In the genomic region with DNA sequence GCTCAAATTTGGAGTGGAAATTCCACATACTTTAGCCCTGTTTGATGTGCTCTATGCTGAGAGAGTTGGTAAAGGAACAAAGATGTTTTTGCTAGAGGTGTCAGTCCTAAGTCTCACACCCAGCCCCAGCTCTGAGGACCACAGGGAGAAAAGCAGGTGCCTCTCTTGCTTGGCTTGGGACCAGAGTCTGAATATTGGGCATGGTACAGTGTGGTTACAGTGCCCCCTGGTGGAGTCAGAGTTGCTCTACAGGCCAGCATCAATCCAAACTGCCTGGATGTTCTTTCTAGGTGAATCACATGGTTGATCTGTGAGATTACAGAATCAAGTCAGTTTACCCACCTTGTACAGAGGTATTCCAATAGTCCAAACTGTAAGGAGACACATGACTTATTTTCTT, we compare ENCODE assay signal across 7 mouse cellular contexts. TPM values are rescaled to one million over a fixed set of nuclear protein-coding genes. Genes with fewer than 3 reads are reported as not detected.
A peak's percentile ranks its signal among the peaks of the same experiment; 100 is the strongest.
DNase-seq lines count a peak whose midpoint lies in the region; ATAC-seq and TF ChIP-seq lines count a peak whose summit lies in the region.

No protein-coding gene starts in this region.

- no peaks in the 10 kb centered on the region for H3K4me1 ChIP-seq in forebrain, embryonic 15.5 days
- no peaks in the 10 kb centered on the region for H3K4me1 ChIP-seq in hindbrain, embryonic 14.5 days (replicated peaks; ENCODE audit: control insufficient read depth, insufficient read depth, low read length)
- H3K4me1 ChIP-seq in small intestine, adult 2 months (ENCODE audit: control insufficient read depth, insufficient read depth, insufficient read length, low read length), result no peaks in the 10 kb centered on the region

- DNase-seq in T-cell, adult 2 months (ENCODE audit: low spot score), result peak; percentile 79
- peak; percentile 82 for DNase-seq in cerebellum, adult 11 months
- DNase-seq in hindbrain, embryonic 14.5 days (ENCODE audit: low spot score), result peak; percentile 85
- peak; percentile 76 to 79 for DNase-seq in left cerebral cortex, adult 2 months (ENCODE audit: extremely low spot score in 1 of 2, low spot score in 2 of 2)
- DNase-seq in mesoderm, embryonic 11.5 days (ENCODE audit: low read depth, low spot score), result peak; percentile 79

- no peaks in the 10 kb centered on the region for H3K9me3 ChIP-seq in forebrain, embryonic 15.5 days
- H3K9me3 ChIP-seq in hindbrain, embryonic 14.5 days (ENCODE audit: control insufficient read depth, low read length), result no peaks in the 10 kb centered on the region

- H3K9ac ChIP-seq in forebrain, embryonic 15.5 days (replicated peaks), result no peak overlapping the region
- no peak overlapping the region for H3K9ac ChIP-seq in hindbrain, embryonic 14.5 days

- TF ChIP-seq POLR2A in small intestine, adult 2 months (IDR thresholded peaks at IDR 0.05; ENCODE audit: low read depth, low read length), result no peak

- H3K4me2 ChIP-seq in forebrain, embryonic 15.5 days (replicated peaks), result no peak overlapping the region
- H3K4me2 ChIP-seq in hindbrain, embryonic 14.5 days (replicated peaks), result no peak overlapping the region

- peak; percentile 57; the same call in 1 of the 2 replicates for ATAC-seq in forebrain, embryonic 15.5 days (replicated peaks)
- ATAC-seq in hindbrain, embryonic 14.5 days (ENCODE audit: low FRiP score), result no peak

- H3K27ac ChIP-seq in forebrain, embryonic 15.5 days (replicated peaks), result no peak overlapping the region
- H3K27ac ChIP-seq in hindbrain, embryonic 14.5 days, result no peak overlapping the region
- no peak overlapping the region for H3K27ac ChIP-seq in left cerebral cortex, adult 2 months
- no peak overlapping the region for H3K27ac ChIP-seq in small intestine, adult 2 months (ENCODE audit: insufficient read depth, low read depth, low read length)

- peak; percentile 98 for TF ChIP-seq CTCF in left cerebral cortex, adult 2 months (IDR thresholded peaks at IDR 0.05)
- TF ChIP-seq CTCF in small intestine, adult 2 months (IDR thresholded peaks at IDR 0.05; ENCODE audit: extremely low read depth, insufficient read length, insufficient replicate concordance, low read depth, low read length), result peak; percentile 90; the same call in 1 of the 2 replicates

- H3K27me3 ChIP-seq in forebrain, embryonic 15.5 days, result no peaks in the 10 kb centered on the region
- H3K27me3 ChIP-seq in hindbrain, embryonic 14.5 days (ENCODE audit: control insufficient read depth, insufficient read depth, low read length), result no peaks in the 10 kb centered on the region
- no peaks in the 10 kb centered on the region for H3K27me3 ChIP-seq in small intestine, adult 2 months (ENCODE audit: control insufficient read depth, insufficient read depth, low read length)

- H3K4me3 ChIP-seq in forebrain, embryonic 15.5 days, result no peak overlapping the region
- no peak overlapping the region for H3K4me3 ChIP-seq in hindbrain, embryonic 14.5 days (replicated peaks; ENCODE audit: low read length)
- H3K4me3 ChIP-seq in left cerebral cortex, adult 2 months, result no peak overlapping the region
- H3K4me3 ChIP-seq in small intestine, adult 2 months (ENCODE audit: low read depth, low read length), result no peak overlapping the region

- 0 out of 2 replicates have a peak, but pooled peaks cover 2% of the 10 kb centered on the region for H3K36me3 ChIP-seq in forebrain, embryonic 15.5 days
- H3K36me3 ChIP-seq in hindbrain, embryonic 14.5 days (replicated peaks; ENCODE audit: control insufficient read depth, insufficient read depth), result peaks cover 34% of the 10 kb centered on the region
- peaks cover 2% of the 10 kb centered on the region for H3K36me3 ChIP-seq in small intestine, adult 2 months (ENCODE audit: control insufficient read depth, insufficient read depth, low read length)

- intact Hi-C loops in left cerebral cortex, adult 2 months (cut with DNase I), result loop anchor here (2.0 to 5.0 kb wide), 3 partner anchors 32 to 310 kb away; partner anchors contain the start of gene Dus2

RNA-seq across cellular contexts. Expression of gene Ddx28, which starts 10.8 kb away (rescaled TPM):
- 22.4 and 23.0 TPM in 2 replicates for polyA plus RNA-seq in forebrain, embryonic 15.5 days (2015; fragmentation: Nextera tagmentation; extraction: Ambion mirVana)
- 20.3 and 22.1 TPM in 2 replicates for polyA plus RNA-seq in hindbrain, embryonic 14.5 days (2014; fragmentation: Nextera tagmentation; extraction: Ambion mirVana)
- total RNA-seq in left cerebral cortex, adult 2 months (2021), result 10 to 100 TPM; 14.1 to 14.9 TPM
- polyA plus RNA-seq in small intestine, adult 2 months (2012; rRNA removed), result 5.2 and 6.6 TPM in 2 replicates

RNA-seq across cellular contexts. Expression of gene Dpep2nb, which starts 16.7 kb away (rescaled TPM):
- polyA plus RNA-seq in forebrain, embryonic 15.5 days (2015; fragmentation: Nextera tagmentation; extraction: Ambion mirVana), result not detected in 2 replicates
- polyA plus RNA-seq in hindbrain, embryonic 14.5 days (2014; fragmentation: Nextera tagmentation; extraction: Ambion mirVana), result not detected in 2 replicates
- not detected for total RNA-seq in left cerebral cortex, adult 2 months (2021)
- not detected in 2 replicates for polyA plus RNA-seq in small intestine, adult 2 months (2012; rRNA removed)

RNA-seq across cellular contexts. Expression of gene Dus2, which starts 31.3 kb away (rescaled TPM):
- polyA plus RNA-seq in forebrain, embryonic 15.5 days (2015; fragmentation: Nextera tagmentation; extraction: Ambion mirVana), result 24.1 and 26.3 TPM in 2 replicates
- polyA plus RNA-seq in hindbrain, embryonic 14.5 days (2014; fragmentation: Nextera tagmentation; extraction: Ambion mirVana), result 21.3 and 22.4 TPM in 2 replicates
- 10 to 100 TPM; 19.7 to 21.9 TPM for total RNA-seq in left cerebral cortex, adult 2 months (2021)
- polyA plus RNA-seq in small intestine, adult 2 months (2012; rRNA removed), result 2.5 and 5.2 TPM in 2 replicates

RNA-seq across cellular contexts. Expression of gene Nfatc3, which starts 36.2 kb away (rescaled TPM):
- polyA plus RNA-seq in forebrain, embryonic 15.5 days (2015; fragmentation: Nextera tagmentation; extraction: Ambion mirVana), result 4.1 and 4.8 TPM in 2 replicates
- 2.5 and 2.6 TPM in 2 replicates for polyA plus RNA-seq in hindbrain, embryonic 14.5 days (2014; fragmentation: Nextera tagmentation; extraction: Ambion mirVana)
- 10 to 100 TPM; 12.1 to 13.4 TPM for total RNA-seq in left cerebral cortex, adult 2 months (2021)
- 7.0 and 17.0 TPM in 2 replicates for polyA plus RNA-seq in small intestine, adult 2 months (2012; rRNA removed)

RNA-seq across cellular contexts. Expression of gene Dpep3, which starts 43.3 kb away (rescaled TPM):
- polyA plus RNA-seq in forebrain, embryonic 15.5 days (2015; fragmentation: Nextera tagmentation; extraction: Ambion mirVana), result not detected in 2 replicates
- not detected in 2 replicates for polyA plus RNA-seq in hindbrain, embryonic 14.5 days (2014; fragmentation: Nextera tagmentation; extraction: Ambion mirVana)
- not detected for total RNA-seq in left cerebral cortex, adult 2 months (2021)
- polyA plus RNA-seq in small intestine, adult 2 months (2012; rRNA removed), result 0.05 and 0.06 TPM in 2 replicates
